Mouse (Mus musculus): ENCODE measurements around the gene Gm21258.
"Not testable (repeated sequence)": the region's sequence is repeated elsewhere in the genome, so short reads cannot be mapped to it uniquely, and the experiment has no call there.

Gm21258 gene

DNA sequence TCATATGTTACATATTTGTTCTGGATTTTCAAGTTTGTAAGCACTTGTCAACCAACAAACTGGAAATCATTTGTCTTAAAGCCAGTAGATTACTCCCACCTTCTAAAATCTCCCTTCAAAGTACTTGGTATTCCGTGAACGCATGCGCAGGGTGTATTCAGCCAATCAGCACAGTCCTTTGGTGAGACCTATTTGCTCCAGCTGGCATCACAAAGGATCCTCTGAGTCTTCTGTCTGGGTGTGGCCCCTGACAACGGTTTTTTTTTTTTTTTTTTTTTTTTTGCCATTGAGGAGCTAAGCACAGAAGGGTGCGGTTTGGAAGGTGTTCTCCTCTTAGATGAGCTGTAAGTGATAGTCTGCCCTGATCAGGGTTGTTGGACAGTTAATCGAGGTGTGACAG is at the start of gene Gm21258:
TSS of gene Gm21258 (plus strand) at position 301 of the 400 bp plus-strand sequence.
- DNase-seq (ENCODE audit: low spot score in 2 of 2) = not testable (repeated sequence)
